Mouse (Mus musculus) cerebellum, adult 2 months (tissue): ENCODE data around the gene Fam84a. TPM values are rescaled to one million over a fixed set of nuclear protein-coding genes. Genes with fewer than 3 reads are reported as not detected.

ENCODE experiments used
- DNase-seq, 2 experiments: peaks; one replicate each; pipeline ENCODE4 v3.0.0; 2021
- H3K27ac ChIP-seq: fragments of 200-500 bp; 2 replicates; pipeline ENCODE4 v1.5.1; 2012; ENCODE audit warnings: low read length, control low read depth, inconsistent platforms; ENCODE audit not compliant: insufficient read depth
- H3K27me3 ChIP-seq: fragments of 200-500 bp; 2 replicates; pipeline ENCODE4 v1.6.1; 2012; ENCODE audit warnings: inconsistent platforms, mild to moderate bottlenecking, low read length, moderate library complexity; ENCODE audit not compliant: control insufficient read depth, insufficient read depth
- H3K4me1 ChIP-seq: fragments of 200-500 bp; 2 replicates; pipeline ENCODE4 v1.6.1; 2011; ENCODE audit warnings: low read length; ENCODE audit not compliant: control insufficient read depth, insufficient read depth
- H3K4me3 ChIP-seq: fragments of 200-500 bp; replicated peaks from 2 replicates; pipeline ENCODE3; 2011; ENCODE audit warnings: mild to moderate bottlenecking, low read depth, low read length, control low read depth; ENCODE audit not compliant: insufficient read depth
- CTCF ChIP-seq: fragments of 200-500 bp; IDR thresholded peaks from 2 replicates; pipeline ENCODE4 v1.5.1; 2011; ENCODE audit warnings: low read depth, mild to moderate bottlenecking, control low read depth, low read length, moderate library complexity, borderline replicate concordance; ENCODE audit not compliant: insufficient read depth
- POLR2A ChIP-seq: fragments of 200-500 bp; IDR thresholded peaks from 2 replicates; pipeline ENCODE4 v1.6.1; 2011; ENCODE audit warnings: low read length, control low read depth, borderline replicate concordance; ENCODE audit not compliant: insufficient read depth
- WGBS: fragments of 180-500 bp; shearing (Covaris S2); methylation state at CpG from one replicate; pipeline ENCODE4 v1.1.7; 2018; 5-methylcytosine and 5-hydroxymethylcytosine counted together
- polyA plus RNA-seq: library from polyadenylated mRNA; depleted of rRNA; stranded (reverse); fragments of >200 nt; gene quantifications from 2 replicates; pipeline ENCODE4 v1.2.3, GENCODE M21; 2012; rRNA removed

Fam84a gene
- polyA plus RNA-seq: 16.7 and 18.1 TPM in 2 replicates

DNA sequence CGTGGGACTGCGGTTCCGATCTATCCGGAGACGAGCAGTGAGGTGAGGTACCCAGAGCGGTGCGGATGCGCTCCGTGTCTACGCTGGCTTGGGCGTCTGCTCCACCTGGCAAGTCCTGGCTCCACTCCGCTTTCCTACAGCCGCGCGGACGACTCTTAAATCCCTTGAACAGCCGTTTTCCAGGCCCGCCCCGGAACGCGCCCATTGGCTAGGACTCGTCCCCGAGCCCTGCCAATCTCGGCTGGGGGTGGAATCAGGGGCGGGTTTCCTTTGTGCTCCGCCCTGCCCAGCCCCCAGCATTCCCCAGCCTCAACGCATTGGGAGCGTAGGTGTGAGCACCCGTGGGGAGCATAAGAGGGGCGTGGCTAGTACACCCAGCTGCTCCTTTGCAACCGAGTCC is at the start of gene Fam84a:
Gene Fam84a (minus strand): TSS at position 134 of the 400 bp plus-strand sequence.
- peak; percentile 92 to 93 for DNase-seq
- H3K27ac ChIP-seq: peak within 1 kb of the TSS; percentile 29
- peaks cover 4% of the 10 kb centered on the region; the same call in 1 of the 2 replicates for H3K4me1 ChIP-seq
- TF ChIP-seq POLR2A (peak; percentile 87), CTCF (no peak)
- H3K27me3 ChIP-seq: no peaks in the 10 kb centered on the region
- WGBS: under 1% methylated on average over 31 of the region's 31 CpGs
- H3K4me3 ChIP-seq: peak within 1 kb of the TSS; percentile 83

DNA sequence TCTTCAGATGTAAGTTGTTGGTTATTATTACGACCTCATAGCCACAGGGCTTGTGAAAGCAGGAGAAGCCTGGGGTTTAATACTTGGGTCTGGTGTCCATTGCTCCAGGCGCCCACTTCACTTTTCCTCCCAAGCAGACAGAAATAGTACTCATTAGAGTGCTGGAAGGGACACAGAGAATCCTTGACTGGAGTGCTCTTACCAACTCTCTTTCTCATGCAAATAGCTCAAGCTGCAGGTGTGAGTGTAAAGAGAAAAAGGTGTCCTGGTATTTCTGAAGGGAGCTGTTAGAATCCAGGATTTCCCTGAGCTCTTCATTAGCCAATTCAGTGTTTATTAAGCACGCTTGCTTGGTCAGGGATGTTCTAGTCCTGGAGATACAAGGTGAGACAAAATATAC is 43.6 kb upstream of the Fam84a start:
- no peak overlapping the region for H3K27ac ChIP-seq
- TF ChIP-seq POLR2A (no peak), CTCF (no peak)
- H3K4me1 ChIP-seq: no peaks in the 10 kb centered on the region
- no peak for DNase-seq
- no peaks in the 10 kb centered on the region for H3K27me3 ChIP-seq
- 81% methylated on average over 3 of the region's 3 CpGs for WGBS
- no peak overlapping the region for H3K4me3 ChIP-seq

DNA sequence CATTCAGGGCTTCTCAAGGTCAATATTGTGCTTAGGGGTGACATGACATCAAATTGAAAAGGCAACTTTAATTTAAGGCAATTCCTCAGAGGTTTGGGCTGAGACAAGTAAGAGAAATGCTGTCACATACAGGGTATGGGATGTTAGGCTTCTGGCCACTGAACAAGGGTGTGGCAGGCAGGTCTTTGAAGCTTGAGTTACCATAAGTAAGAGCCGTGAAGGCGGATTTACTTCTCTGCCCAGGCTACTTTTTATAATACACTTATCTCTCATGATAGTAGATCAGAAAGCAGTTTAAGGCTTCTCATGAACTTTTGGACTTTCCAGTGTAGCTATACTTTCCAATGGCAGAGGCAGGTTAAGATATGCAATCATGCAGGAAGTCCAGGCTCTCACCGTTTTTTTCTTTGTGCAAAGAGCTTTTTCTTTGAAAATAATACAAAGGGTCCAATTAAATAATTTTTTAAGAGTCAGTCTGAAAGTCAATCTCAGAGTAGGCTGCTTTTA is 34.9 kb upstream of the Fam84a start:
- TF ChIP-seq CTCF (no peak), POLR2A (no peak)
- WGBS: 95% methylated on average over 3 of the region's 3 CpGs
- Histone ChIP-seq H3K4me3 (no peak overlapping the region), H3K27me3 (no peaks in the 10 kb centered on the region), H3K27ac (no peak overlapping the region), H3K4me1 (no peaks in the 10 kb centered on the region)
- DNase-seq: no peak

DNA sequence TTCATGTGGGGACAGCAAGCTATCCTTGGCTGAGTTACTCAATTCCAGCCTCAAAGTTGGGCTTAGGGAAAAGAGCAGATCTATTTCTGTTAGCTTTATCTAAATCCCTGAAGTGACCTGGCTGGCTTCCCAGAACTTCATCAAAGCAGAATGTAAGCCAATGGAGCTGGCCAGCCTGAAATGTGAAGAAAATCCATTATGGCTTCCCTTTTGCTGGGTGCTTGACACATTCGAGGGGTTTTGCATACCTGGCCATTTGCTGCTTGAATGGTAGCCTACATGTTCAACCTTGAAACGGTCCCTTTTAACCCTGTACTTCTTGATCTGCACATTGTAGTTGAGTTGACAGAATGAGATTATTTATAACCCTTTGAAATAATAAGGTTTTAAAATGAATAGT is 13.9 kb upstream of the Fam84a start:
- 22% methylated on average over 2 of the region's 2 CpGs for WGBS
- Histone ChIP-seq H3K4me1 (peaks cover 2% of the 10 kb centered on the region; the same call in 1 of the 2 replicates), H3K27me3 (no peaks in the 10 kb centered on the region), H3K4me3 (no peak overlapping the region), H3K27ac (no peak overlapping the region)
- TF ChIP-seq CTCF (no peak), POLR2A (no peak)
- peak; percentile 8 to 51 for DNase-seq

DNA sequence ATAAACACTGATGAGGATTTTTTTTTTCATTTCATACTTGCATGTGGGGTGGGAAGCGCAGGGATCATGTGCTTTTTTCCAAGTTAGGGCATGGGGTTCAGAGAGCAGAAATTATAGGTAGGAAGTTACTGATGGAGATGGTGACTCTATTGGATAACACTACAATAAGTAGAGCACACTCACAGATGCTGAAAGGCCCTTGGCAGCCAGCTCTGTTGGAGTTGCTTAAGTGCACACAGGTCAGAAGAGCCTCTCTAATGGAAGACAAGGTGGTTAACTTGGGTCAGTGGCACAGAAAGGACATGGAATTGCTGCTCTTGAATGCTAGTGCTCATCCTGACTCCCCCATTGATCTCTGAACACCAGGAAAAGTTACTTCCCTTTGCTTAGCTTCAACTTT is 13.1 kb upstream of the Fam84a start:
- Histone ChIP-seq H3K27ac (no peak overlapping the region), H3K4me1 (peaks cover 2% of the 10 kb centered on the region; the same call in 1 of the 2 replicates), H3K4me3 (no peak overlapping the region), H3K27me3 (no peaks in the 10 kb centered on the region)
- 96% methylated on average over 1 of the region's 1 CpGs for WGBS
- TF ChIP-seq POLR2A: no peak
- no peak for TF ChIP-seq CTCF
- DNase-seq: no peak

DNA sequence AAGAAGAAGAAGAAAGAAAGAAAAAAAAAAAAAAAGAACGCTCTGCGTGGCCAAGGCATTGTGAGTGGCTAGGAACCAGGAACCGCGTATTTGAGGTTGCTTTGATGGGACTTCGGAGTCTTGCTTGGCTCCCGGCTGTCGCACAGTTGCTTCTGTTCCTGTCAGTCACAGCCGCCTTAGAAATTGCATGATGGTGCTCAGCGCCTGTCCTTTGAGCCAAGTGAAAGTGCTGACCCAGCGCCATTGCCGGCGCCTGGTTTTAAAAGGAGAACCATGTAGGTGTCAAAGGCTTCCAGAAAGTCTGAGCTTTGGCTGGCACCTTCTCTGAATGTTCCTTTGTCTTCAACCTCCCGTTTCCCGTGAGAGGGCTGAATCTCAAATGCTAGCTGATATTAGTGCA is 572 bp upstream of the Fam84a start:
- Histone ChIP-seq H3K27me3 (no peaks in the 10 kb centered on the region), H3K4me1 (peaks cover 4% of the 10 kb centered on the region; the same call in 1 of the 2 replicates), H3K4me3 (peak overlapping the region; percentile 83), H3K27ac (no peak overlapping the region)
- DNase-seq: peak; percentile 48 to 52
- TF ChIP-seq CTCF (no peak), POLR2A (no peak)
- WGBS: 1% methylated on average over 14 of the region's 14 CpGs

DNA sequence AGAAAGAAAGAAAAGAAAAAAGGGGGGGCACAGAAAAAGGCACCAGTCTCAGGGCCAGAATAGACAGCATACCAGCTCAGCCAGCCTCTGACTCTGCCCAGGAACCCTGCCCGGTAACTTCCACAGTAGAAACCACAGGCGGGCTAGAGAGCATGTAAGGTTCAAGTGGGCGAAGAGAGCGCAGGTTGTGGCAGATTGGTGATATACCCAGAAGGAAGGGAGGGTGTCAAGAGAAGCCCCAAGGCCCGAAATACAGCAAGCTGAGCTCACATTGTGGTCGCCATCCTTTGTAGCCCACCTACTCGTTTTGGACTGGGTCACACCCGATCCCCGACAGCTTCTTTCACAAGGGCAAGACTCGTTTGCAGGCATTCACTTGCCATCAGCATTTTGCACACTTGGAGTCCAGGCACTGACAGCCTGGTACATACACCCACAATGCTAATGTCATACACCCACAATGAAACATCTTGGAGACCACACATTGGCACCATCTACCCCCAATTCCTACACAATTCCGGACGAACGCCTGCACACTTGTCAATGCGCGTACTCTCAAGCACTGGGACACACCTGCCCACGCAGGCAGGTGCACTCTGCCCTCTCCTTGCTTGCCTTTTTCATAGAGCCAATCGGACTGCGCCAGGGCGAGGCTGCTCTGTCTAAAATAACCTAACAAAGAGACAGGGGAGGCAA is 770 bp downstream of the Fam84a start:
- Histone ChIP-seq H3K4me3 (peak overlapping the region; percentile 83), H3K27me3 (no peaks in the 10 kb centered on the region), H3K4me1 (peaks cover 4% of the 10 kb centered on the region; the same call in 1 of the 2 replicates), H3K27ac (peak overlapping the region; percentile 29)
- DNase-seq: peak; percentile 43 to 51
- no peak for TF ChIP-seq CTCF
- TF ChIP-seq POLR2A: no peak
- 3% methylated on average over 19 of the region's 19 CpGs for WGBS

DNA sequence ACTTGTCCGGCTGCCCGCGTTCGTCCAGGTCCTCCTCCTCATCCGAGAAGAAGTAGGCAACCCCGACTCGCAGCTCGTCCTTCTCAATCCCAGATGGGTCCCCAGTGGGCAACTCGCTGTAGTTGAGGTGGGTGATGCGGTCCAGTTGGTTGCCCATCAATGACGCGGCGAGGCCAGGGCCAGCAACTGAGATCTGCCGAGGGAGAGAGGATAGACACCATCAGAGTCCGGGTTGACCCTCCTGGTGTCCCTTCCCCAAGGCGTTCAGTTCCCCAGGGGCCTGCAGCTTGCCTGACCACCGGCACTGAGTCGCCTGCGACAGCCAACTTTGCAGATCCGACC is 1.3 kb downstream of the Fam84a start:
- H3K27ac ChIP-seq: 0 out of 2 replicates have a peak overlapping the region, but pooled peaks have one; percentile 29
- H3K4me3 ChIP-seq: peak overlapping the region; percentile 83
- TF ChIP-seq CTCF (no peak), POLR2A (no peak)
- DNase-seq: no peak
- H3K4me1 ChIP-seq: peaks cover 4% of the 10 kb centered on the region; the same call in 1 of the 2 replicates
- H3K27me3 ChIP-seq: no peaks in the 10 kb centered on the region
- WGBS: 1% methylated on average over 20 of the region's 20 CpGs
